Mouse (Mus musculus): ENCODE results near the gene Crtc3. TPM values are rescaled to one million over a fixed set of nuclear protein-coding genes. Genes with fewer than 3 reads are reported as not detected.

The Crtc3 gene
- polyA plus RNA-seq, 1 experiment from 2014 or later, result 14.2 TPM

- H3K9me3 ChIP-seq (replicated peaks; ENCODE audit: control insufficient read depth, low read length), result no peaks in the 10 kb centered on the region
- H3K4me2 ChIP-seq, result no peak overlapping the region
- H3K27ac ChIP-seq (ENCODE audit: low read depth, low read length), result no peak overlapping the region
- H3K4me1 ChIP-seq (ENCODE audit: control insufficient read depth, insufficient read depth, low read length), result no peaks in the 10 kb centered on the region
- H3K36me3 ChIP-seq (ENCODE audit: control insufficient read depth, insufficient read depth, low read length), result no peaks in the 10 kb centered on the region
- no peaks in the 10 kb centered on the region for H3K27me3 ChIP-seq (ENCODE audit: control insufficient read depth, insufficient read depth, low read length)
- 56% methylated on average over 1 of the region's 1 CpGs for WGBS (ENCODE audit: insufficient replicate concordance)
- no peak overlapping the region for H3K9ac ChIP-seq (ENCODE audit: low read depth, low read length)
- H3K4me3 ChIP-seq (ENCODE audit: low read depth, low read length), result no peak overlapping the region
- no peak for ATAC-seq (replicated peaks; ENCODE audit: insufficient number of reproducible peaks, low FRiP score, low TSS enrichment)
Measured at GRCm38 (mm10) chr7:80696334-80696733, 7.7 kb upstream of the Crtc3 start.

- Histone ChIP-seq H3K4me2 (no peak overlapping the region), H3K27me3 (ENCODE audit: control insufficient read depth, insufficient read depth, low read length) (no peaks in the 10 kb centered on the region), H3K27ac (ENCODE audit: low read depth, low read length) (no peak overlapping the region), H3K36me3 (ENCODE audit: control insufficient read depth, insufficient read depth, low read length) (no peaks in the 10 kb centered on the region), H3K9me3 (replicated peaks; ENCODE audit: control insufficient read depth, low read length) (no peaks in the 10 kb centered on the region), H3K9ac (ENCODE audit: low read depth, low read length) (no peak overlapping the region), H3K4me3 (ENCODE audit: low read depth, low read length) (no peak overlapping the region), H3K4me1 (ENCODE audit: control insufficient read depth, insufficient read depth, low read length) (peaks cover 4% of the 10 kb centered on the region)
- 86% methylated on average over 9 of the region's 9 CpGs for WGBS (ENCODE audit: insufficient replicate concordance)
- no peak for ATAC-seq (replicated peaks; ENCODE audit: insufficient number of reproducible peaks, low FRiP score, low TSS enrichment)
Measured at GRCm38 (mm10) chr7:80692472-80692871, 3.8 kb upstream of the Crtc3 start.

- no peaks in the 10 kb centered on the region for H3K9me3 ChIP-seq (replicated peaks; ENCODE audit: control insufficient read depth, low read length)
- ATAC-seq (replicated peaks; ENCODE audit: insufficient number of reproducible peaks, low FRiP score, low TSS enrichment), result no peak
- WGBS (ENCODE audit: insufficient replicate concordance), result 71% methylated on average over 6 of the region's 6 CpGs
- no peak overlapping the region for H3K4me2 ChIP-seq
- no peaks in the 10 kb centered on the region for H3K36me3 ChIP-seq (ENCODE audit: control insufficient read depth, insufficient read depth, low read length)
- H3K4me3 ChIP-seq (ENCODE audit: low read depth, low read length), result no peak overlapping the region
- no peak overlapping the region for H3K9ac ChIP-seq (ENCODE audit: low read depth, low read length)
- peaks cover 8% of the 10 kb centered on the region for H3K4me1 ChIP-seq (ENCODE audit: control insufficient read depth, insufficient read depth, low read length)
- no peaks in the 10 kb centered on the region for H3K27me3 ChIP-seq (ENCODE audit: control insufficient read depth, insufficient read depth, low read length)
- no peak overlapping the region for H3K27ac ChIP-seq (ENCODE audit: low read depth, low read length)
Measured at GRCm38 (mm10) chr7:80691131-80691530, 2.5 kb upstream of the Crtc3 start.

- H3K27me3 ChIP-seq (ENCODE audit: control insufficient read depth, insufficient read depth, low read length), result no peaks in the 10 kb centered on the region
- H3K4me3 ChIP-seq (ENCODE audit: low read depth, low read length), result peak overlapping the region; percentile 59
- H3K4me2 ChIP-seq, result peak overlapping the region; percentile 86
- no peaks in the 10 kb centered on the region for H3K9me3 ChIP-seq (replicated peaks; ENCODE audit: control insufficient read depth, low read length)
- peaks cover 12% of the 10 kb centered on the region for H3K4me1 ChIP-seq (ENCODE audit: control insufficient read depth, insufficient read depth, low read length)
- WGBS (ENCODE audit: insufficient replicate concordance), result 29% methylated on average over 10 of the region's 10 CpGs
- H3K27ac ChIP-seq (ENCODE audit: low read depth, low read length), result peak overlapping the region; percentile 86
- H3K9ac ChIP-seq (ENCODE audit: low read depth, low read length), result peak overlapping the region; percentile 83; the same call in 1 of the 2 replicates
- ATAC-seq (replicated peaks; ENCODE audit: insufficient number of reproducible peaks, low FRiP score, low TSS enrichment), result no peak
- H3K36me3 ChIP-seq (ENCODE audit: control insufficient read depth, insufficient read depth, low read length), result no peaks in the 10 kb centered on the region
Measured at GRCm38 (mm10) chr7:80689221-80689591, 529 bp upstream of the Crtc3 start.

- Histone ChIP-seq H3K27me3 (ENCODE audit: control insufficient read depth, insufficient read depth, low read length) (no peaks in the 10 kb centered on the region), H3K9ac (ENCODE audit: low read depth, low read length) (peak overlapping the region; percentile 83), H3K9me3 (replicated peaks; ENCODE audit: control insufficient read depth, low read length) (no peaks in the 10 kb centered on the region), H3K4me3 (ENCODE audit: low read depth, low read length) (peak overlapping the region; percentile 59), H3K27ac (ENCODE audit: low read depth, low read length) (peak overlapping the region; percentile 86), H3K4me1 (ENCODE audit: control insufficient read depth, insufficient read depth, low read length) (peaks cover 14% of the 10 kb centered on the region), H3K4me2 (peak overlapping the region; percentile 86), H3K36me3 (ENCODE audit: control insufficient read depth, insufficient read depth, low read length) (no peaks in the 10 kb centered on the region)
- 1% methylated on average over 57 of the region's 69 CpGs for WGBS (ENCODE audit: insufficient replicate concordance)
- peak; percentile 46 for ATAC-seq (replicated peaks; ENCODE audit: insufficient number of reproducible peaks, low FRiP score, low TSS enrichment)
Measured at GRCm38 (mm10) chr7:80687721-80688555, 739 bp downstream of the Crtc3 start.

- Histone ChIP-seq H3K4me1 (ENCODE audit: control insufficient read depth, insufficient read depth, low read length) (peaks cover 22% of the 10 kb centered on the region), H3K27ac (ENCODE audit: low read depth, low read length) (no peak overlapping the region), H3K27me3 (ENCODE audit: control insufficient read depth, insufficient read depth, low read length) (no peaks in the 10 kb centered on the region), H3K4me3 (ENCODE audit: low read depth, low read length) (no peak overlapping the region), H3K9me3 (replicated peaks; ENCODE audit: control insufficient read depth, low read length) (no peaks in the 10 kb centered on the region), H3K36me3 (ENCODE audit: control insufficient read depth, insufficient read depth, low read length) (no peaks in the 10 kb centered on the region), H3K9ac (ENCODE audit: low read depth, low read length) (no peak overlapping the region), H3K4me2 (no peak overlapping the region)
- 55% methylated on average over 5 of the region's 5 CpGs for WGBS (ENCODE audit: insufficient replicate concordance)
- no peak for ATAC-seq (replicated peaks; ENCODE audit: insufficient number of reproducible peaks, low FRiP score, low TSS enrichment)
Measured at GRCm38 (mm10) chr7:80685639-80686038, 3.0 kb downstream of the Crtc3 start.

GRCm38 (mm10) chr7:80682630-80683029 is 6.0 kb downstream of the Crtc3 start:
- H3K27me3 ChIP-seq (ENCODE audit: control insufficient read depth, insufficient read depth, low read length), result no peaks in the 10 kb centered on the region
- H3K9ac ChIP-seq (ENCODE audit: low read depth, low read length), result no peak overlapping the region
- 16% methylated on average over 1 of the region's 1 CpGs for WGBS (ENCODE audit: insufficient replicate concordance)
- no peak for ATAC-seq (replicated peaks; ENCODE audit: insufficient number of reproducible peaks, low FRiP score, low TSS enrichment)
- no peaks in the 10 kb centered on the region for H3K36me3 ChIP-seq (ENCODE audit: control insufficient read depth, insufficient read depth, low read length)
- H3K4me2 ChIP-seq, result no peak overlapping the region
- H3K4me1 ChIP-seq (ENCODE audit: control insufficient read depth, insufficient read depth, low read length), result peaks cover 25% of the 10 kb centered on the region
- no peak overlapping the region for H3K27ac ChIP-seq (ENCODE audit: low read depth, low read length)
- no peaks in the 10 kb centered on the region for H3K9me3 ChIP-seq (replicated peaks; ENCODE audit: control insufficient read depth, low read length)
- no peak overlapping the region for H3K4me3 ChIP-seq (ENCODE audit: low read depth, low read length)

GRCm38 (mm10) chr7:80680218-80680847 is 8.3 kb downstream of the Crtc3 start:
- peak; percentile 52; the same call in 1 of the 2 replicates for ATAC-seq (replicated peaks; ENCODE audit: insufficient number of reproducible peaks, low FRiP score, low TSS enrichment)
- 16% methylated on average over 12 of the region's 12 CpGs for WGBS (ENCODE audit: insufficient replicate concordance)
- no peak overlapping the region for H3K4me3 ChIP-seq (ENCODE audit: low read depth, low read length)

More at GRCm38 (mm10) chr7:80680218-80680847, 8.3 kb downstream of the Crtc3 start:
- H3K36me3 ChIP-seq (ENCODE audit: control insufficient read depth, insufficient read depth, low read length), result no peaks in the 10 kb centered on the region
- no peak overlapping the region for H3K27ac ChIP-seq (ENCODE audit: low read depth, low read length)
- peaks cover 17% of the 10 kb centered on the region for H3K4me1 ChIP-seq (ENCODE audit: control insufficient read depth, insufficient read depth, low read length)
- peak overlapping the region; percentile 34 for H3K4me2 ChIP-seq
- H3K9me3 ChIP-seq (replicated peaks; ENCODE audit: control insufficient read depth, low read length), result no peaks in the 10 kb centered on the region
- H3K9ac ChIP-seq (ENCODE audit: low read depth, low read length), result peak overlapping the region; percentile 39; the same call in 1 of the 2 replicates
- H3K27me3 ChIP-seq (ENCODE audit: control insufficient read depth, insufficient read depth, low read length), result no peaks in the 10 kb centered on the region
